Mouse (Mus musculus): Measurements from ENCODE around the gene Itpr1.

The Itpr1 gene

DNA sequence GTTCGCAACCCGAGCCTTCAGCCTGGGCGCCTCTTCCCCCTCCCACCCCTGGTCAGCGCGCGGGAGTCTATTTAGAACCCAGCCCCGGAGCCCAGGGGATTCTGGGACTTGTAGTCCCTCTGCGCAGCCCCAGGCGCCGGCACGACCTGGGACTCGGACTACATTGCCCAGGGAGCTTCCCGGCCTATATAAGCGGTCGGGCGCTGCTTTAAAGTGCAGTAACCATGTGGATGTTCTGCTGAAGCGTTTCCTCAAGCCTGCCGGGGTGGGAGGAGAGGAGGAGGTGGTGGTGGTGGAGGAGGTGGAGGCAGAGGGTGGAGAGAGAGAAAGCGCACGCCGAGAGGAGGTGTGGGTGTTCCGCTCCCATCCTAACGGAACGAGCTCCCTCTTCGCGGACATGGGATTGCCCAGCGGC lies at the start of gene Itpr1:
Gene Itpr1, plus strand, starts transcription at position 216 of the 415 bp plus-strand sequence.
- DNase-seq (ENCODE audit: low read depth, low spot score): peak; percentile 94

DNA sequence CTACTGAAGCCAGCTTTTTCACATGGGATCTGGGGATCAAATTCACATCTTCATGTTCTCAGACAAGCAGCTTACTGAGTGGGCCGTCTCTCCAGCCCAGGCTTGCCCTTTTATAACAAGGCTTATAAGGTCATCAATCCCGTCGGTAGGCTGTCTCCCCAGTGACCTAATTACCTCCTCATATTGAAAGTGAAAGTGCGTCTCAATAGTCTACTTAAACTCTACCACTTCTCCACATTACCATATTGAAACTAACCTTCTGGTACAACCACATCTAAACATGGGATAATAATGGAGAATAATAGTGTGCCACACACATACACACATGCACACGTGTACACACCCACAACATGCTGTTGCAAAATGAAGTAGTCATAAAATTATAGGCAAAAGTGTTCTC lies 48.0 kb upstream of the Itpr1 start:
- DNase-seq (ENCODE audit: low read depth, low spot score): no peak

DNA sequence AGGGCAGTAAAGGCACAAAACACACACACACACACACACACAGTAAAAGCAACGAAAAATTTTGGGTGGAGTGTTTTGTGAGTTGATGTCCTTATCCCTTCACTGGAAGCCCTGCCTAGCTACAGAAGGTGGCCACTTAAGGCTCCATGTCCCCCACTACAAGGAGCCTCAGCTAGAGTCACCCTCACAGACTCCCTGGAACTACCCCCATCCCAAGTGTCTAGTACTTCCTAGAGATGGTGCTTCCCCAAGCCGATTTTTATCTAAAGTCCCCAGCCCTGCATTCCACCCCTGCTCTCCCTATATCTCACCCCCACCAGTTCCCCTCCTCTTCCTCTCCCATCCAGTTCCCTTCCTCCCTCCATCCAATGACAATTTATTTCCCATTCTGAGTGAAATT lies 47.3 kb upstream of the Itpr1 start:
- DNase-seq (ENCODE audit: low read depth, low spot score): no peak

- no peak for DNase-seq (ENCODE audit: low read depth, low spot score)
Measured at GRCm38 (mm10) chr6:108167946-108168680, 44.8 kb upstream of the Itpr1 start.

- DNase-seq (ENCODE audit: low read depth, low spot score): no peak
Measured at GRCm38 (mm10) chr6:108168723-108169122, 44.2 kb upstream of the Itpr1 start.

- no peak for DNase-seq (ENCODE audit: low read depth, low spot score)
Measured at GRCm38 (mm10) chr6:108169466-108169865, 43.4 kb upstream of the Itpr1 start.

- DNase-seq (ENCODE audit: low read depth, low spot score): no peak
Measured at GRCm38 (mm10) chr6:108172219-108172618, 40.7 kb upstream of the Itpr1 start.

- DNase-seq (ENCODE audit: low read depth, low spot score): no peak
Measured at GRCm38 (mm10) chr6:108174181-108174580, 38.7 kb upstream of the Itpr1 start.

DNA sequence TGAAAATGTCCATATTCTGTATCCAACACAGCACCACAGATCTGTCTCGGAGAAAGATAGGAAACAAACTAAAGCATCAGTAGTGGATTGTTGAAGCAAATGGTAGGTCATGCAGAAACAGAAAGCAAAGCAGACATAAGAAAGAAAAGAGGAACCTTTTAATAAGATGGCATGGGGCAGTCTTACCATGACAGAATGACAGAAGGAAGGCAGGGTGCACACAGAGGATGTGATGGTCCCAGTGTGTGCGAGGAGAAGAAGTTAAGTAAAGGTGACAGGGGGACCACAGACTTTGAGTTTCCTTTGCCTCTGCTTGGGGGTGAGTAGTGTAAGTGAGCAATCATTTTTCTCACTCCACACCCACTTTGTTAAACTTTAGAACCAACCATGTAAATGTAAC lies 33.8 kb upstream of the Itpr1 start:
- no peak for DNase-seq (ENCODE audit: low read depth, low spot score)

GRCm38 (mm10) chr6:108184847-108185684 lies 27.8 kb upstream of the Itpr1 start, which contains the start of gene Sumf1:
Gene Sumf1, minus strand, starts transcription at chr6:108185582.
- peak; percentile 78 for DNase-seq (ENCODE audit: low read depth, low spot score)

GRCm38 (mm10) chr6:108185685-108186009 lies 27.2 kb upstream of the Itpr1 start:
- no peak for DNase-seq (ENCODE audit: low read depth, low spot score)

DNA sequence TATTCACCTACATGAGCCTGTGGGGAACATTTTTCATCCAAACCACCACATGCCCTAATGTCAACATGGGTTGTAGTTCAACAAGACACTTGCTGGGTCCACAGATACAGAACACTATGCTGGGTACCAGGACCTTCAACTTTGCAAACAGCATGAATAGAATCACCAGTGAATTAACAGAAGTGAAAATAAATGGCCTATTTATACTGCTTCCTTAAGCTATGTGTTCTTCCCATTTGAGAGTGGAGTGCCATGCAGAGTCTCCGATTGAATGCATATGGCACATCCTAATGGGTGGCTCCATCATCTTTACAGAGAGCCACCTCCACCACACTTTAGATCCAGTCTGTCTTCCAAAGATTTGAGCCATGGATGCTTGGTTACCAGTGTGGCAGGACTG lies 22.2 kb upstream of the Itpr1 start:
- no peak for DNase-seq (ENCODE audit: low read depth, low spot score)

DNA sequence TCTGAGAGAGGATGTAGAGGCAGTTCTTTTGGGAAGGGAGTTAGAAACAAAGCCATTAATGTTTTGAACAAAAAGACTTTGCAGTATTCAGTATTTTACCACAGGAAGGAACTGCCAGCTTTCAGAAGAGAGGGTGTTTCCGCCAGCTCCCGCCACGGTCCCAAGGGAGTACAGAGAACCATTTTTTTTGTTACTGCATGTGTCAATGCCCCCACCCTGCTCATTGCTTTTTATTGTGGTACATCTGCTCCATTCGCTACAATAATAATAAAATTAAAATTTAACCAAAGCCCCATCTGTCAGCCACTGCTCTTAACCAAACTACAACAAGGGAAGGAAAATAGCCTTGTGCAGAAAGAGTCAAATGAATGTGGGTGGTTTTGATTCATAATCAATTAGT lies 20.3 kb upstream of the Itpr1 start:
- no peak for DNase-seq (ENCODE audit: low read depth, low spot score)

GRCm38 (mm10) chr6:108196665-108197064 lies 16.2 kb upstream of the Itpr1 start:
- no peak for DNase-seq (ENCODE audit: low read depth, low spot score)

DNA sequence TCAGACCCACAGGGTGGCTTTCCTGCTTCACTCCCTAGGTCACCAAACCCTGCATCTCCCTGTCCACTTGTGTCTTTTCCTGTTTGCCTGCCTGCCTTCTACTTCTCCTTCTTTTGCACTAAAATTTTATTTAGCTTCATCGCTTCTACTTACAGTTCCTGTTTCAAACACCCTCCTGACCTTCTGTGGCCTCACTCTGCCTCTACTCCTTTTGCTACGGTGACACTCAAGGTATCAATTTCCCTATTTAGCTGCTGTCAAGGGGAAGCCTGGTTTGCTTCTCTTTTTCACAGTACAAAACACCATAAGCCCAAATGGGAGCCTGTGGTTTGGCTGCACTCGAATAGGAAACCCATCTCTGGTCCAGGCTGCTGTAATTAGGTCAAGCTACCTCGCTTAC lies 15.8 kb upstream of the Itpr1 start:
- no peak for DNase-seq (ENCODE audit: low read depth, low spot score)

DNA sequence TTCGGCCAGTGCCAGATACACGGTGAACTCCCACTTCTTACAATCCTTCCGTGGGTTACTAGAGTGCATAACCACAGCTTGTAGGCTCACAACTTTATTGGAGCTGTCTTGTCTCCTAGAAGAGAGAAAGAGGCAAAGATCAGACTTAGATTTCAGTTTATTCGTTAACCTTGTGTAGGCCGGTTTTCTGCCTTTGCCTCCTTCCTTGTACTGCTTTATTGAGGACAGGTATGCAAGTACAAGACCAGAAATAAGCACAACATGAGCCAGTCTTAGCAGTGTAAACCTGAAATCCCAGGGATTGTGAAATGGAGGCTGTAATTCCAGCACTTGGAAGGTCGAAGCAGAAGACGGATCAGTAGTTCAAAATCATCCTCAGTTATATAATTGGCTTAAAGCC lies 14.6 kb upstream of the Itpr1 start:
- DNase-seq (ENCODE audit: low read depth, low spot score): no peak

DNA sequence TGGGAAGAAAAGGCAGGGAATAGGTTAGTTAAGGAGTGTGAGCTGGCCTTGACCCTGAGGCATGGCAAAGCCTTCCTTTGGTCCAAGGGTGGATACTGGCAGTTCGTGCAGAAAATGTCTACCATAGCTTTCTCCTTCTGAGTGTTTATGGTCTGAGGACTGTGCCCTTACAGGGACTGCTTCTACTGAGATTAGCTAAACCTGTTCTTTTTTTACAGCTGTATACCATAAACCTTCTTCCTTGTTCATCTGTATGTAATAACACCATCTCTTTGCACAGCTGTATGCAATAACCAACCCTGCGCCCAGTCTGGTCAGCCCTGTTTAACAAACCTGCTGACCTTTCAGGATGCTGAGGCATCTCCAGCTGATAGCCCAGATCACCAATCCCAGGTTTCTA lies 8.6 kb upstream of the Itpr1 start:
- DNase-seq (ENCODE audit: low read depth, low spot score): no peak

DNA sequence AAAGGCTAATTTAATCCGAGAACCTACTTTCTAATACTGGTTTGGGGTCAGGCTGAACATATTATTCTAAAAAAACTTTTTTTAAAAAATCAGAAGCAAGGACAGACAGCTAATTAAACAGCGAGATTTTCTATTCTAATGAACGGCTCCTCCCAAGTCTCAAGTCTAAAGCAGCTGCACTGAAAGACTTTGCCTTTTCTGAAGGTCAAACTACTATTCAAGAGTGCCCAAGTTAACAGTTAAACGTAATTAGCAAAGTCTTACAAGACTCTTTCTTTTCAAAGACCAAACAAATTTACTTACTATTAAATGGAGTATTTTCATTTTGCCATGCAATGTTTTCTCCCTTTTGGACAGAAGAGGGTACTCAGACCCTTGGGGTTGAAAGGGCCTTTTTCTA lies 6.8 kb upstream of the Itpr1 start:
- no peak for DNase-seq (ENCODE audit: low read depth, low spot score)

DNA sequence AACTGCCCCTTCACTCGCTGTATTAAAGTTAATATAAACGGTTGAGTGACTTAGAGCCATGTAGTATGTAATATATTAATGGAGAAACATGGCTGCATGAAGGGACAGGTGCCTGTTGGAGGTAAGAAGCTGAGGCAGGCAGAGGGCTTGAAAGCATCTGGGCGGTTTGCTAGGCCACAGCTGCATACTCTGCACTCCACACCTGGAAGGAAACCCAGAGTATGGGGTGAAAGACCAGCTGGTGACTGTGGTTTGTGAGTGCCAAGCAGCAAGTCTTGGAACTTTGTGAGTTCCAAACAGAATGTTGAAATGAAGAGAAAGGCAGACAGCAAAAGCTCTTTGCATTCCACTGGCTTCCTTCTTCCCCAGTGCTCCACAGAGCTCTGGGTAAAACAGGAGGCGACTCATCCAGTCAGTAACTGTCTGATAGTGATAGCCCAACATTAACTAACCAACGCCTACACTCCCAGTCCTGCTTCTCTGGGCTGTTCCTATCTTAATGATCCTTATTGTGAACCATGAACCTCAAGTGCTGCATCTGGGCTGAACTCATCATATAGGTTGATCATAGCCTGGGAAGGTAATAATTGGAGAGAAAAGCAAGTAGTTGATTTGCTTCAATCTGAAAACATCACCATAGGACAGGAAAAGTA lies 5.9 kb upstream of the Itpr1 start:
- DNase-seq (ENCODE audit: low read depth, low spot score): no peak

DNA sequence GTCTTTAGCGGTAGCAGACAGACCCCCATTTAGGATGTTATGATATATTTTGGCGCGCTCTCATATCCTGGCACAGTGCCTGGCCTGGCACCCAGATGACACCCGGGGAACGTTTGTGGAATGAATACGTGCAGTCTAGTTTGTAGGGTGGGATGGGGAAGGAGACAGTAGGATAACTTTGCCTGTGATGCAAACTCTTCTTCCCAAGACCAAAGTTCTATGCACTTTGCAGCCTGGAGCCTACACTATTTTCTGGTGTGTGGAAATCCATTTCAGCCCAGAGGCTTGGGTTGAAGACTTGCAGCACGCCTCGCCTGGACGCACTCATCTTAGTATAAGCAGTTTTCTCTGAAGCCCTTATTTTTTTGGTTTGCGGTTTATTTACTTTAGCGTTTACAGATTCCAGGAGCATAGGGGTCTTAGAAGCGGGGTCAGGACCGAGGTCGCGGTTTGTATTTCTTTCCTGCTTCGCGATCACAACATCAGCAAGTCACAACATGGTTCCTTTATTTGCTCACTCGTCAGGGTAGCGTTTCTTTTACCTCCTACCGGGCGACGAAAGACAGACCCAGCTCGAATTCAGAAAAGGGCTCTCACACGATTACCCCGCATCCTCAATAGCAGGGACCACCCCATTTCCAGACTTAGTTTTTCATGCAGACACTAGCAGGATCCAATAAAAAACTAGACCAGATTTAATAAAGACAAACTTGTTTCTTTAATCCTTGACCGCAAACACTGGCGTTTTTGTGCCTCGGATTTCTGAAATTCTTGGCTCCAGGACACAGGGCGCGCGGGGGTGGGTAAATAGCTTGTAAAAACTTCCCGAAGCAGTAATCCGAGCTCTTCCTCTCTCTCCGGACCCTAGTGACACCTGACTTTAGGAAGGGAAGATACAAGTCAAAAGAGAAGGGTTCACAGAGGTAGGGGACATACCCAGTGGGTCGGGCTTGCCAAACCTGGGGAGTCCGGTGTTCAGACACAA lies 708 bp upstream of the Itpr1 start:
- no peak for DNase-seq (ENCODE audit: low read depth, low spot score)
